Mouse (Mus musculus) neutrophil, adult 5-6 weeks (primary cell): ENCODE measurements around the gene Fgf22. TPM values are rescaled to one million over a fixed set of nuclear protein-coding genes. Genes with fewer than 3 reads are reported as not detected.
"Not testable (repeated sequence)": the region's sequence is repeated elsewhere in the genome, so short reads cannot be mapped to it uniquely, and the experiment has no call there.

Source experiments
- ATAC-seq: fragments of 151-379, 151-347 bp; 2 replicates; pipeline ENCODE4 v1.8.0; 2017; ENCODE audit warnings: mild to moderate bottlenecking, moderate TSS enrichment; ENCODE audit not compliant: insufficient number of reproducible peaks, poor library complexity, low FRiP score, severe bottlenecking; ENCODE audit errors: extremely low read depth
- total RNA-seq: library from RNA; stranded (forward); fragments of 200-1000 nt; gene quantifications from 2 replicates; pipeline ENCODE4 v1.2.3, GENCODE M21; 2017

Gene Fgf22
- total RNA-seq, 1 experiment from 2014 or later = not detected

- no peak for ATAC-seq
Measured at GRCm38 (mm10) chr10:79728323-79729249, 26.3 kb upstream of the Fgf22 start.

- no peak for ATAC-seq
Measured at GRCm38 (mm10) chr10:79729357-79729965, 25.4 kb upstream of the Fgf22 start.

- no peak for ATAC-seq
Measured at GRCm38 (mm10) chr10:79732500-79732899, 22.4 kb upstream of the Fgf22 start.

GRCm38 (mm10) chr10:79733847-79734246 lies 21.0 kb upstream of the Fgf22 start:
- no peak for ATAC-seq

- no peak for ATAC-seq
Measured at GRCm38 (mm10) chr10:79735361-79735760, 19.5 kb upstream of the Fgf22 start.

- ATAC-seq = no peak
Measured at GRCm38 (mm10) chr10:79736706-79737105, 18.2 kb upstream of the Fgf22 start.

- no peak for ATAC-seq
Measured at GRCm38 (mm10) chr10:79738259-79738658, 16.6 kb upstream of the Fgf22 start.

- no peak for ATAC-seq
Measured at GRCm38 (mm10) chr10:79739234-79739633, 15.6 kb upstream of the Fgf22 start.

- no peak for ATAC-seq
Measured at GRCm38 (mm10) chr10:79740863-79741262, 14.0 kb upstream of the Fgf22 start.

GRCm38 (mm10) chr10:79743161-79743560 lies 11.7 kb upstream of the Fgf22 start:
- no peak for ATAC-seq

- ATAC-seq = no peak
Measured at GRCm38 (mm10) chr10:79743650-79744365, 11.1 kb upstream of the Fgf22 start.

GRCm38 (mm10) chr10:79745411-79745810 lies 9.5 kb upstream of the Fgf22 start:
- no peak for ATAC-seq

- ATAC-seq = peak; percentile 96
Measured at GRCm38 (mm10) chr10:79745898-79746773, 8.7 kb upstream of the Fgf22 start, which contains the start of gene Polrmt. Gene Polrmt (minus strand): TSS chr10:79746581.

- no peak for ATAC-seq
Measured at GRCm38 (mm10) chr10:79746774-79747151, 8.1 kb upstream of the Fgf22 start.

- ATAC-seq = no peak
Measured at GRCm38 (mm10) chr10:79748496-79748895, 6.4 kb upstream of the Fgf22 start.

- ATAC-seq = no peak
Measured at GRCm38 (mm10) chr10:79755854-79756253, 978 bp downstream of the Fgf22 start.

GRCm38 (mm10) chr10:79756660-79757059 lies 1.8 kb downstream of the Fgf22 start:
- ATAC-seq = no peak

GRCm38 (mm10) chr10:79759675-79760074 lies 4.8 kb downstream of the Fgf22 start:
- not testable (repeated sequence) for ATAC-seq
